Mouse (Mus musculus): ENCODE measurements around the gene Cast. TPM values are rescaled to one million over a fixed set of nuclear protein-coding genes. Genes with fewer than 3 reads are reported as not detected.

Cast gene
- polyA plus RNA-seq (2015; fragmentation: Nextera tagmentation; extraction: Ambion mirVana), result 58.3 and 62.8 TPM in 2 replicates

GRCm38 (mm10) chr13:74808152-74808929 is at the start of gene Cast:
Cast (minus strand) TSS chr13:74808810.
- H3K9ac ChIP-seq (ENCODE audit: low read length), result peak within 1 kb of the TSS; percentile 85
- peak within 1 kb of the TSS; percentile 71 for H3K4me3 ChIP-seq (ENCODE audit: low read length)
- H3K9me3 ChIP-seq (replicated peaks; ENCODE audit: control insufficient read depth, low read length), result no peaks in the 10 kb centered on the region
- H3K36me3 ChIP-seq (ENCODE audit: control insufficient read depth, insufficient read depth), result no peaks in the 10 kb centered on the region
- peak; percentile 87 for ATAC-seq (replicated peaks; ENCODE audit: extremely low read depth, insufficient read depth, low FRiP score)
- H3K27me3 ChIP-seq (ENCODE audit: control insufficient read depth, insufficient read depth, low read length), result no peaks in the 10 kb centered on the region
- peak within 1 kb of the TSS; percentile 97 for H3K4me2 ChIP-seq (ENCODE audit: low read depth, low read length)
- 2% methylated on average over 36 of the region's 36 CpGs for WGBS
- H3K4me1 ChIP-seq (ENCODE audit: control insufficient read depth, insufficient read depth, low read length), result peaks cover 17% of the 10 kb centered on the region
- peak within 1 kb of the TSS; percentile 89 for H3K27ac ChIP-seq (ENCODE audit: low read length)

DNA sequence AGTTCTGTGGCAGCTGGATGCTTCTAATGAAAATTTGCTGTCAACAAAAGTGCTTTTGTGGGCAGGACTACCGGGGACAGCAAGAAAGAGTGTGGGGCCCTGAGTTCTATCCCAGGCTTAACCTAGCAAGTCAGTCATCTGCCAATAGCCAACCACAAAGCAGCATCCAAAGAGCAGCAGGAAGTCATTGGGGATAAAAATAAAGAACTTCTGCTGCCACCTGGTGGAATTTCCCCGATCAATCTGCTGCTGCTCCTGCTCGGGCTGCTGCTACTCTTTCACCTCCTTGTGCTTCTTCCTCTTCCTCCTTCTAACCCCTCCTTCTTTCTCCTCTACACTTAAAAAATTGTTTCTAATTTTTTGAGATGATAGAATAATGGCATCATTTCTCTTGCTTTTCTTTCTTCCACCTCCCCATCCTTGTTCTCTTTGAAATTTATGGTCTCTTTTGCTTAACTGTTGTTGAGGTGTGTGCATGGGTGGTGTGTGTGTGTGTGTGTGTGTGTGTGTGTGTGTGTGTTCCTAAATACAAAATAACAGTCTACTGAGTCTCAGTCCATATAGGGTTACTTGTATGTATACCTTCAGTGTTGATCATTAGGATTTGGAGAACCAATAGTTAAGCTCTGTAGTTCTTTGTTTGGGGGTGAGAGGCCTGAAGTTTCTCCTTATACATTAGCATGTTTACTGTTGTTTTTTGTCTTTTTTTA is 45.9 kb upstream of the Cast start:
- no peak overlapping the region for H3K4me3 ChIP-seq (ENCODE audit: low read length)
- 1% methylated on average over 3 of the region's 3 CpGs for WGBS
- H3K27ac ChIP-seq (ENCODE audit: low read length), result no peak overlapping the region
- H3K36me3 ChIP-seq (ENCODE audit: control insufficient read depth, insufficient read depth), result no peaks in the 10 kb centered on the region
- ATAC-seq (replicated peaks; ENCODE audit: extremely low read depth, insufficient read depth, low FRiP score), result peak; percentile 81
- H3K27me3 ChIP-seq (ENCODE audit: control insufficient read depth, insufficient read depth, low read length), result no peaks in the 10 kb centered on the region
- no peak overlapping the region for H3K9ac ChIP-seq (ENCODE audit: low read length)
- no peaks in the 10 kb centered on the region for H3K4me1 ChIP-seq (ENCODE audit: control insufficient read depth, insufficient read depth, low read length)
- peak overlapping the region; percentile 15; the same call in 1 of the 2 replicates for H3K4me2 ChIP-seq (ENCODE audit: low read depth, low read length)
- no peaks in the 10 kb centered on the region for H3K9me3 ChIP-seq (replicated peaks; ENCODE audit: control insufficient read depth, low read length)

DNA sequence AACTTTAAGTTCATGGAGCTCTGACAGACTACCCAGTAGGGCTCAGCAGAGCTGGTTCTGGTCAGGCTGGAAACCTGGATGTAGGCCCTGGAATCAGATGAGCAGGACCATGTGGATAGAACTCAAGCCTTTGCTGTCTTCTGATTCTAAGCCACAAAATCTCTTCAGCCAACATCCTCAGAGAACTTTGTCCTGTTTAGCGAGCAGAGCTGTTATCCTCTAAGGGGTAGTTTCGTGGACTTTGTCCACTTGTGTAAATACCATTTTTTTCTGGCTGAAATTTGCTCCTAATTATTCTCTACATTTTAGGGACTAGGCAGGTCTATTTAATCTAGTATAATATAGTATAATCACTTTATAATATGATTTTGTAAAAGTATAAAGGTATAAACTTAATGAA is 42.2 kb upstream of the Cast start:
- no peaks in the 10 kb centered on the region for H3K9me3 ChIP-seq (replicated peaks; ENCODE audit: control insufficient read depth, low read length)
- no peak overlapping the region for H3K4me3 ChIP-seq (ENCODE audit: low read length)
- H3K4me2 ChIP-seq (ENCODE audit: low read depth, low read length), result no peak overlapping the region
- ATAC-seq (replicated peaks; ENCODE audit: extremely low read depth, insufficient read depth, low FRiP score), result no peak
- no peak overlapping the region for H3K9ac ChIP-seq (ENCODE audit: low read length)
- no peak overlapping the region for H3K27ac ChIP-seq (ENCODE audit: low read length)
- no peaks in the 10 kb centered on the region for H3K36me3 ChIP-seq (ENCODE audit: control insufficient read depth, insufficient read depth)
- no peaks in the 10 kb centered on the region for H3K4me1 ChIP-seq (ENCODE audit: control insufficient read depth, insufficient read depth, low read length)
- H3K27me3 ChIP-seq (ENCODE audit: control insufficient read depth, insufficient read depth, low read length), result no peaks in the 10 kb centered on the region
- WGBS, result 83% methylated on average over 2 of the region's 2 CpGs

- no peak overlapping the region for H3K9ac ChIP-seq (ENCODE audit: low read length)
- H3K36me3 ChIP-seq (ENCODE audit: control insufficient read depth, insufficient read depth), result no peaks in the 10 kb centered on the region
- H3K4me3 ChIP-seq (ENCODE audit: low read length), result no peak overlapping the region
- 52% methylated on average over 1 of the region's 1 CpGs for WGBS
- no peak overlapping the region for H3K27ac ChIP-seq (ENCODE audit: low read length)
- no peaks in the 10 kb centered on the region for H3K4me1 ChIP-seq (ENCODE audit: control insufficient read depth, insufficient read depth, low read length)
- no peak overlapping the region for H3K4me2 ChIP-seq (ENCODE audit: low read depth, low read length)
- no peaks in the 10 kb centered on the region for H3K27me3 ChIP-seq (ENCODE audit: control insufficient read depth, insufficient read depth, low read length)
- H3K9me3 ChIP-seq (replicated peaks; ENCODE audit: control insufficient read depth, low read length), result no peaks in the 10 kb centered on the region
- no peak for ATAC-seq (replicated peaks; ENCODE audit: extremely low read depth, insufficient read depth, low FRiP score)
Measured at GRCm38 (mm10) chr13:74845886-74846285, 37.3 kb upstream of the Cast start.

DNA sequence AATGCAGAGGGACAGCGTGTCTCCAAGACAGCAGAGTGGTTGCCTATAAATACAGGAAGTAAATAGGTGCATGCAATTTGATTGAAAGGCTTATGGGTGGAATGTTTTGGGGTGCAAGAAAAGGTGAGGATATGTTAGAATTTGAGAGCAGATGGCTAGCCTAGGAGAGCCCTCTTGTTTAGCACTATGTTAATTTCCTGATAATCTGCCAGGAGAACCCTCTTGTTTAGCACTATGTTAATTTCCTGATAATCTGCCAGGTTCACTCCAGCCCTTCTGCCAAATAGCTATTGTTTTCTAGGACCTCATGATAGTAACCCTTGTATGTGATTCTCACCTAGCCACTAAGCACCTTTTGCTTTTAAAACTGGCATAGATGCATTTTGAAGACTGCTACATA is 25.9 kb upstream of the Cast start:
- WGBS, result 67% methylated on average over 1 of the region's 1 CpGs
- no peak overlapping the region for H3K27ac ChIP-seq (ENCODE audit: low read length)
- no peaks in the 10 kb centered on the region for H3K27me3 ChIP-seq (ENCODE audit: control insufficient read depth, insufficient read depth, low read length)

DNA sequence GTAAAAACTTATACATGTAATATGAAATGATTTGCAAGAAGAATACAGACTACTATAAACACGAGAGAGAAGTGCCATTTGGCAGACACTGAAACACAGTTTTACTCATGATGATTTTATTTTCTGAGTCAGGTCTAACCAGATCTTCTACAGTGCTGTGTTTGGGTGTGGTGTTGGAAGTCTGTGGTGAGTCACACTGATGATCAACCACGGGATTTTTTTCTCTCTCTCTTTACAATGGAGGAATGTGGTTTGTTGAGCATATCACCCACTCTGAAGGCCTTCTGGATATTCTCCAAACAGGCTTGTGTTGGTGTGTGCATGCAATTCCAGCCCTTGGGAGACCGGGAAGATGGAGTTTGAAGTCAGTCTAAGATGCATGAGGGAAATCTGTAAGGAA is 13.5 kb upstream of the Cast start:
- no peak for ATAC-seq (replicated peaks; ENCODE audit: extremely low read depth, insufficient read depth, low FRiP score)

More for the DNA sequence above, 25.9 kb upstream of the Cast start:
- Histone ChIP-seq H3K4me1 (ENCODE audit: control insufficient read depth, insufficient read depth, low read length) (no peaks in the 10 kb centered on the region), H3K9ac (ENCODE audit: low read length) (no peak overlapping the region), H3K4me2 (ENCODE audit: low read depth, low read length) (no peak overlapping the region), H3K9me3 (replicated peaks; ENCODE audit: control insufficient read depth, low read length) (no peaks in the 10 kb centered on the region), H3K4me3 (ENCODE audit: low read length) (no peak overlapping the region), H3K36me3 (ENCODE audit: control insufficient read depth, insufficient read depth) (no peaks in the 10 kb centered on the region)
- ATAC-seq (replicated peaks; ENCODE audit: extremely low read depth, insufficient read depth, low FRiP score), result no peak

GRCm38 (mm10) chr13:74815753-74816152 is 7.1 kb upstream of the Cast start:
- no peaks in the 10 kb centered on the region for H3K9me3 ChIP-seq (replicated peaks; ENCODE audit: control insufficient read depth, low read length)
- no peak overlapping the region for H3K27ac ChIP-seq (ENCODE audit: low read length)
- 86% methylated on average over 1 of the region's 1 CpGs for WGBS
- H3K4me1 ChIP-seq (ENCODE audit: control insufficient read depth, insufficient read depth, low read length), result no peaks in the 10 kb centered on the region
- no peak overlapping the region for H3K4me3 ChIP-seq (ENCODE audit: low read length)
- no peak overlapping the region for H3K9ac ChIP-seq (ENCODE audit: low read length)
- no peaks in the 10 kb centered on the region for H3K27me3 ChIP-seq (ENCODE audit: control insufficient read depth, insufficient read depth, low read length)
- H3K4me2 ChIP-seq (ENCODE audit: low read depth, low read length), result no peak overlapping the region
- ATAC-seq (replicated peaks; ENCODE audit: extremely low read depth, insufficient read depth, low FRiP score), result no peak
- H3K36me3 ChIP-seq (ENCODE audit: control insufficient read depth, insufficient read depth), result no peaks in the 10 kb centered on the region

More for the DNA sequence above, 13.5 kb upstream of the Cast start:
- Histone ChIP-seq H3K36me3 (ENCODE audit: control insufficient read depth, insufficient read depth) (no peaks in the 10 kb centered on the region), H3K9me3 (replicated peaks; ENCODE audit: control insufficient read depth, low read length) (no peaks in the 10 kb centered on the region), H3K4me3 (ENCODE audit: low read length) (no peak overlapping the region), H3K27me3 (ENCODE audit: control insufficient read depth, insufficient read depth, low read length) (no peaks in the 10 kb centered on the region), H3K9ac (ENCODE audit: low read length) (no peak overlapping the region), H3K27ac (ENCODE audit: low read length) (no peak overlapping the region), H3K4me1 (ENCODE audit: control insufficient read depth, insufficient read depth, low read length) (no peaks in the 10 kb centered on the region), H3K4me2 (ENCODE audit: low read depth, low read length) (no peak overlapping the region)
- WGBS, result 56% methylated on average over 3 of the region's 3 CpGs

GRCm38 (mm10) chr13:74807446-74808151 is 1.0 kb downstream of the Cast start:
- no peaks in the 10 kb centered on the region for H3K27me3 ChIP-seq (ENCODE audit: control insufficient read depth, insufficient read depth, low read length)
- H3K9me3 ChIP-seq (replicated peaks; ENCODE audit: control insufficient read depth, low read length), result no peaks in the 10 kb centered on the region
- 2% methylated on average over 31 of the region's 31 CpGs for WGBS
- peak overlapping the region; percentile 71 for H3K4me3 ChIP-seq (ENCODE audit: low read length)
- ATAC-seq (replicated peaks; ENCODE audit: extremely low read depth, insufficient read depth, low FRiP score), result peak; percentile 97
- peak overlapping the region; percentile 89 for H3K27ac ChIP-seq (ENCODE audit: low read length)
- H3K4me2 ChIP-seq (ENCODE audit: low read depth, low read length), result peak overlapping the region; percentile 97
- H3K9ac ChIP-seq (ENCODE audit: low read length), result peak overlapping the region; percentile 85
- H3K36me3 ChIP-seq (ENCODE audit: control insufficient read depth, insufficient read depth), result no peaks in the 10 kb centered on the region
- peaks cover 17% of the 10 kb centered on the region for H3K4me1 ChIP-seq (ENCODE audit: control insufficient read depth, insufficient read depth, low read length)
